Mouse (Mus musculus) stomach, embryonic 14.5 days (tissue): ENCODE data around the gene Chad. TPM values are rescaled to one million over a fixed set of nuclear protein-coding genes. Genes with fewer than 3 reads are reported as not detected.

ENCODE experiments used
- ATAC-seq: fragments of 200-750 bp; cut with Nextera tagmentation; 2 replicates; pipeline ENCODE4 v1.8.0; 2017; ENCODE audit warnings: low read depth, moderate TSS enrichment; ENCODE audit not compliant: insufficient number of reproducible peaks, insufficient read depth, low FRiP score
- H3K27ac ChIP-seq: fragments of 300-500 bp; sonication (generic); 2 replicates; pipeline ENCODE4 v1.5.1; 2014; ENCODE audit warnings: mild to moderate bottlenecking, low read length, moderate library complexity, mixed read lengths
- H3K27me3 ChIP-seq: fragments of 300-500 bp; sonication (generic); 2 replicates; pipeline ENCODE4 v1.6.1; 2014; ENCODE audit warnings: low read length, control low read depth, mixed read lengths; ENCODE audit not compliant: control insufficient read depth, insufficient read depth
- H3K36me3 ChIP-seq: fragments of 300-500 bp; sonication (generic); 2 replicates; pipeline ENCODE4 v1.6.1; 2014; ENCODE audit warnings: mild to moderate bottlenecking, control low read depth, low read length, moderate library complexity, mixed read lengths; ENCODE audit not compliant: control insufficient read depth, insufficient read depth
- H3K4me1 ChIP-seq: fragments of 300-500 bp; sonication (generic); 2 replicates; pipeline ENCODE4 v1.6.1; 2014; ENCODE audit warnings: low read length, control low read depth, mixed read lengths; ENCODE audit not compliant: control insufficient read depth, insufficient read depth
- H3K4me2 ChIP-seq: fragments of 300-500 bp; sonication (generic); replicated peaks from 2 replicates; pipeline ENCODE4 v1.6.1; 2014; ENCODE audit warnings: low read depth, low read length, control low read depth
- H3K4me3 ChIP-seq: fragments of 300-500 bp; sonication (generic); 2 replicates; pipeline ENCODE4 v1.5.1; 2014; ENCODE audit warnings: low read depth, low read length, control low read depth
- H3K9ac ChIP-seq: fragments of 300-500 bp; sonication (generic); replicated peaks from 2 replicates; pipeline ENCODE4 v1.6.1; 2014; ENCODE audit warnings: low read depth, mild to moderate bottlenecking, control low read depth, low read length, moderate library complexity, mixed read lengths
- H3K9me3 ChIP-seq: fragments of 300-500 bp; sonication (generic); 2 replicates; pipeline ENCODE4 v1.6.1; 2016; ENCODE audit warnings: low read depth, low read length, control low read depth; ENCODE audit not compliant: control insufficient read depth
- whole genome bisulfite sequencing: fragments of 180-500 bp; shearing (Covaris S2); extraction: QIAGEN DNeasy Blood & Tissue Kit; methylation state at CpG from one replicate; pipeline ENCODE4 v1.1.7; 2014; 5-methylcytosine and 5-hydroxymethylcytosine counted together
- polyA plus RNA-seq: library from polyadenylated mRNA; unstranded; fragments of >200 nt; fragmentation: Nextera tagmentation; extraction: Ambion mirVana; gene quantifications from 2 replicates; pipeline ENCODE4 v1.2.1, GENCODE M21; 2014

Gene Chad
- polyA plus RNA-seq, 1 experiment from 2014 or later, result 5.0 TPM

- Histone ChIP-seq H3K4me2 (no peak overlapping the region), H3K36me3 (no peaks in the 10 kb centered on the region; the same call in 1 of the 2 replicates), H3K4me1 (no peaks in the 10 kb centered on the region), H3K9me3 (no peaks in the 10 kb centered on the region), H3K27ac (no peak overlapping the region), H3K9ac (no peak overlapping the region), H3K27me3 (no peaks in the 10 kb centered on the region), H3K4me3 (no peak overlapping the region)
- ATAC-seq, result no peak
- WGBS, result 59% methylated on average over 9 of the region's 9 CpGs
Observed at GRCm38 (mm10) chr11:94570612-94571011, 5.8 kb downstream of the Chad start.

GRCm38 (mm10) chr11:94571850-94572249 lies 7.0 kb downstream of the Chad start:
- 93% methylated on average over 1 of the region's 1 CpGs for WGBS

GRCm38 (mm10) chr11:94574560-94574959 lies 9.7 kb downstream of the Chad start:
- no peak overlapping the region for H3K4me3 ChIP-seq
- no peak for ATAC-seq
- no peak overlapping the region for H3K4me2 ChIP-seq
- no peak overlapping the region for H3K27ac ChIP-seq
- H3K4me1 ChIP-seq, result no peaks in the 10 kb centered on the region
- no peaks in the 10 kb centered on the region for H3K9me3 ChIP-seq
- 26% methylated on average over 5 of the region's 7 CpGs for WGBS
- no peak overlapping the region for H3K9ac ChIP-seq
- H3K27me3 ChIP-seq, result no peaks in the 10 kb centered on the region
- no peaks in the 10 kb centered on the region for H3K36me3 ChIP-seq

More at GRCm38 (mm10) chr11:94571850-94572249, 7.0 kb downstream of the Chad start:
- Histone ChIP-seq H3K36me3 (no peaks in the 10 kb centered on the region; the same call in 1 of the 2 replicates), H3K27me3 (no peaks in the 10 kb centered on the region), H3K4me1 (no peaks in the 10 kb centered on the region), H3K9ac (no peak overlapping the region), H3K4me3 (no peak overlapping the region), H3K4me2 (no peak overlapping the region), H3K9me3 (no peaks in the 10 kb centered on the region), H3K27ac (no peak overlapping the region)
- no peak for ATAC-seq

- Histone ChIP-seq H3K9me3 (no peaks in the 10 kb centered on the region), H3K27ac (no peak overlapping the region), H3K9ac (no peak overlapping the region), H3K36me3 (no peaks in the 10 kb centered on the region), H3K27me3 (no peaks in the 10 kb centered on the region), H3K4me1 (no peaks in the 10 kb centered on the region), H3K4me3 (no peak overlapping the region), H3K4me2 (no peak overlapping the region)
- 54% methylated on average over 2 of the region's 2 CpGs for WGBS
- ATAC-seq, result no peak
Observed at GRCm38 (mm10) chr11:94575036-94575435, 10.2 kb downstream of the Chad start.

GRCm38 (mm10) chr11:94576361-94576760 lies 11.5 kb downstream of the Chad start:
- Histone ChIP-seq H3K4me2 (no peak overlapping the region), H3K4me1 (no peaks in the 10 kb centered on the region), H3K4me3 (no peak overlapping the region), H3K27me3 (no peaks in the 10 kb centered on the region), H3K9ac (no peak overlapping the region), H3K9me3 (no peaks in the 10 kb centered on the region), H3K27ac (no peak overlapping the region), H3K36me3 (no peaks in the 10 kb centered on the region)
- ATAC-seq, result no peak
- WGBS, result 90% methylated on average over 9 of the region's 9 CpGs

- no peak overlapping the region for H3K27ac ChIP-seq
- no peak overlapping the region for H3K9ac ChIP-seq
- H3K9me3 ChIP-seq, result no peaks in the 10 kb centered on the region
- no peaks in the 10 kb centered on the region for H3K4me1 ChIP-seq
- no peak for ATAC-seq
- WGBS, result 88% methylated on average over 5 of the region's 5 CpGs
- no peak overlapping the region for H3K4me2 ChIP-seq
- no peaks in the 10 kb centered on the region for H3K27me3 ChIP-seq
- no peaks in the 10 kb centered on the region for H3K36me3 ChIP-seq
- H3K4me3 ChIP-seq, result no peak overlapping the region
Observed at GRCm38 (mm10) chr11:94580111-94580740, 15.4 kb downstream of the Chad start.

GRCm38 (mm10) chr11:94585091-94585490 lies 20.2 kb downstream of the Chad start:
- WGBS, result 91% methylated on average over 9 of the region's 9 CpGs

GRCm38 (mm10) chr11:94587511-94587910 lies 22.7 kb downstream of the Chad start:
- no peaks in the 10 kb centered on the region for H3K9me3 ChIP-seq
- no peak for ATAC-seq
- H3K4me1 ChIP-seq, result no peaks in the 10 kb centered on the region
- no peak overlapping the region for H3K9ac ChIP-seq
- no peaks in the 10 kb centered on the region for H3K27me3 ChIP-seq
- no peaks in the 10 kb centered on the region for H3K36me3 ChIP-seq
- H3K4me2 ChIP-seq, result no peak overlapping the region
- 76% methylated on average over 6 of the region's 6 CpGs for WGBS
- no peak overlapping the region for H3K4me3 ChIP-seq
- H3K27ac ChIP-seq, result no peak overlapping the region

More at GRCm38 (mm10) chr11:94585091-94585490, 20.2 kb downstream of the Chad start:
- Histone ChIP-seq H3K4me3 (no peak overlapping the region), H3K4me1 (no peaks in the 10 kb centered on the region), H3K27me3 (no peaks in the 10 kb centered on the region), H3K27ac (no peak overlapping the region), H3K36me3 (no peaks in the 10 kb centered on the region), H3K9ac (no peak overlapping the region), H3K9me3 (no peaks in the 10 kb centered on the region), H3K4me2 (no peak overlapping the region)
- ATAC-seq, result no peak
